Mouse (Mus musculus) neutrophil, adult 59 days (primary cell): ENCODE data around the gene S100z. TPM values are rescaled to one million over a fixed set of nuclear protein-coding genes. Genes with fewer than 3 reads are reported as not detected.

Experiments
- total RNA-seq, 2 experiments: library from RNA; stranded (reverse); gene quantifications; 1 replicate in 1 of 2; 2 replicates in 1 of 2; pipeline ENCODE4 v1.2.4; 2023

The S100z gene
- total RNA-seq, result not detected

GRCm38 (mm10) chr13:95478671-95479413 lies at the start of gene S100z:
S100z (minus strand) TSS chr13:95478721.

GRCm38 (mm10) chr13:95524674-95525491 lies 46.4 kb upstream of the S100z start, which contains the start of gene F2rl1:
F2rl1 (minus strand) TSS chr13:95525227.

DNA sequence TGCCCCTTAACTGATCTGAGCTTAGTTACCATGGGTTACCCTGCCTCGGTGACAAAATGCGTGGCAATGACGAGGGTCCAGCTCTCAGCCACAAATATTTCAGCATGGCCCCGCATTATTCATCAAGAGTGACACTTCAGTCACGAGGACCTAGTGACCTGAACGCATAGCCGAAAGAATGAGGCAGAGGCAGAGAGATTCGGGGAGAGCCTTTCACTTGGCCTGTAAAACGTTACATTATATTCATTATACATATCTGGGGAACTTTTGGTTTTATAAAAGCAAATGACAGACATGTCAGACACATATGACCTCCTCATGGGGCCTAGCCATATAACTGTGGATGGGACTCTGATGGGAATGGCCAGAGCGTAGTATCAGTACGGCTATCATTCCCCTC lies 33.7 kb downstream of the S100z start, which contains the start of gene Crhbp:
Gene Crhbp, minus strand, starts transcription at position 101 of the 400 bp plus-strand sequence.

Other genes starting within 250 kb of the S100z start
- 1 to 10 TPM in 1 of 2 experiments, under 1 TPM in 1; 0.64 to 1.1 TPM for gene Pde8b, start 228.4 kb downstream of the S100z start, total RNA-seq
- gene Zbed3, start 155.1 kb downstream of the S100z start, total RNA-seq, result 10 to 100 TPM in 1 of 2 experiments, 1 to 10 TPM in 1; 9.0 to 10.3 TPM
- 10 to 100 TPM; 33.8 to 34.1 TPM for gene Aggf1, start 103.4 kb downstream of the S100z start, total RNA-seq
- gene Crhbp, start 33.8 kb downstream of the S100z start, total RNA-seq, result not detected
- gene F2rl1, start 46.5 kb upstream of the S100z start, total RNA-seq, result under 1 TPM in 1 of 2 experiments, not detected in 1; 0.13 TPM
- gene F2r, start 139.8 kb upstream of the S100z start, total RNA-seq, result under 1 TPM; 0.87 to 0.97 TPM
- 1 to 10 TPM in 1 of 2 experiments, under 1 TPM in 1; 0.87 to 1.5 TPM for gene F2rl2, start 218.1 kb upstream of the S100z start, total RNA-seq